Mouse (Mus musculus) heart, embryonic 14.5 days (tissue): ENCODE measurements around the gene Naa80. TPM values are rescaled to one million over a fixed set of nuclear protein-coding genes. Genes with fewer than 3 reads are reported as not detected.
"Not testable (repeated sequence)": the region's sequence is repeated elsewhere in the genome, so short reads cannot be mapped to it uniquely, and the experiment has no call there.

Source experiments
- ATAC-seq: fragments of 200-750 bp; cut with Nextera tagmentation; 2 replicates; pipeline ENCODE4 v1.8.0; 2017; ENCODE audit warnings: low read depth, moderate TSS enrichment; ENCODE audit not compliant: insufficient number of reproducible peaks, insufficient read depth, low FRiP score
- H3K27ac ChIP-seq, 2 experiments: fragments of 200-500 bp in 1 of 2; fragments of 300-500 bp in 1 of 2; sonication (generic) in 1 of 2; replicated peaks in 1 of 2; 2 replicates each; pipeline ENCODE4 v1.5.1; 2012 to 2014; ENCODE audit warnings: low read depth in 2 of 2, low read length in 2 of 2, control low read depth in 1 of 2, mild to moderate bottlenecking in 1 of 2, mixed read lengths in 1 of 2; ENCODE audit not compliant: control insufficient read depth in 1 of 2, insufficient read depth in 1 of 2
- H3K27me3 ChIP-seq: fragments of 300-500 bp; sonication (generic); 2 replicates; pipeline ENCODE4 v1.6.1; 2014; ENCODE audit warnings: mild to moderate bottlenecking, low read length, control low read depth; ENCODE audit not compliant: control insufficient read depth, insufficient read depth
- H3K36me3 ChIP-seq: fragments of 300-500 bp; sonication (generic); 2 replicates; pipeline ENCODE4 v1.6.1; 2014; ENCODE audit warnings: mild to moderate bottlenecking, control low read depth, low read length, mixed read lengths; ENCODE audit not compliant: control insufficient read depth, insufficient read depth
- H3K4me1 ChIP-seq, 2 experiments: fragments of 200-500 bp in 1 of 2; fragments of 300-500 bp in 1 of 2; sonication (generic) in 1 of 2; 2 replicates each; pipeline ENCODE4 v1.6.1; 2012 to 2014; ENCODE audit warnings: low read length in 2 of 2, control low read depth in 1 of 2, mixed read lengths in 1 of 2; ENCODE audit not compliant: control insufficient read depth in 2 of 2, insufficient read depth in 2 of 2
- H3K4me2 ChIP-seq: fragments of 300-500 bp; sonication (generic); 2 replicates; pipeline ENCODE4 v1.6.1; 2014; ENCODE audit warnings: mild to moderate bottlenecking, low read length
- H3K4me3 ChIP-seq, 2 experiments: fragments of 200-500 bp in 1 of 2; fragments of 300-500 bp in 1 of 2; sonication (generic) in 1 of 2; 2 replicates each; pipeline ENCODE4 v1.5.1; 2012 to 2014; ENCODE audit warnings: low read length in 2 of 2, mild to moderate bottlenecking in 2 of 2, control low read depth in 1 of 2, low read depth in 1 of 2, moderate library complexity in 1 of 2; ENCODE audit not compliant: control insufficient read depth in 1 of 2, insufficient read depth in 1 of 2
- H3K9ac ChIP-seq: fragments of 300-500 bp; sonication (generic); 2 replicates; pipeline ENCODE4 v1.6.1; 2014; ENCODE audit warnings: mild to moderate bottlenecking, low read length
- H3K9me3 ChIP-seq: fragments of 300-500 bp; sonication (generic); 2 replicates; pipeline ENCODE4 v1.6.1; 2016; ENCODE audit warnings: low read length, control low read depth; ENCODE audit not compliant: control insufficient read depth
- whole genome bisulfite sequencing: fragments of 180-500 bp; shearing (Covaris S2); extraction: QIAGEN DNeasy Blood & Tissue Kit; methylation state at CpG from one replicate; pipeline ENCODE4 v1.1.7; 2014; 5-methylcytosine and 5-hydroxymethylcytosine counted together
- polyA plus RNA-seq: library from polyadenylated mRNA; unstranded; fragments of >200 nt; fragmentation: Nextera tagmentation; extraction: Ambion mirVana; gene quantifications from 2 replicates; pipeline ENCODE4 v1.2.1, GENCODE M21; 2014

Naa80 gene
- polyA plus RNA-seq, 1 experiment from 2014 or later: 14.9 TPM

- Histone ChIP-seq H3K4me1 (peaks cover 22 to 42% of the 10 kb centered on the region in 2 experiments), H3K36me3 (peaks cover 44% of the 10 kb centered on the region), H3K4me2 (peak overlapping the region; percentile 96), H3K4me3 (peak overlapping the region; percentile 79 to 87), H3K27me3 (peaks cover 4% of the 10 kb centered on the region), H3K9me3 (no peaks in the 10 kb centered on the region), H3K27ac (peak overlapping the region; percentile 97 to 99), H3K9ac (peak overlapping the region; percentile 96)
- WGBS: 19% methylated on average over 2 of the region's 2 CpGs
- ATAC-seq: no peak
Observed at GRCm38 (mm10) chr9:107555701-107556100, 23.0 kb upstream of the Naa80 start.

- H3K4me3 ChIP-seq: peak overlapping the region; percentile 22 to 79
- no peak for ATAC-seq
- H3K4me2 ChIP-seq: peak overlapping the region; percentile 96
- peaks cover 17 to 36% of the 10 kb centered on the region in 2 experiments for H3K4me1 ChIP-seq
- 56% methylated on average over 3 of the region's 3 CpGs for WGBS
- H3K27me3 ChIP-seq: no peaks in the 10 kb centered on the region
- H3K36me3 ChIP-seq: peaks cover 50% of the 10 kb centered on the region
- H3K9ac ChIP-seq: peak overlapping the region; percentile 96
- H3K9me3 ChIP-seq: no peaks in the 10 kb centered on the region
- H3K27ac ChIP-seq: peak overlapping the region in 1 of 2 experiments; percentile 99; a peak in 1 of 4 replicates
Observed at GRCm38 (mm10) chr9:107556346-107556745, 22.3 kb upstream of the Naa80 start.

GRCm38 (mm10) chr9:107563029-107563581 lies 15.6 kb upstream of the Naa80 start, which contains the start of gene Tusc2:
TSS of gene Tusc2 (plus strand) at chr9:107563255.
- no peaks in the 10 kb centered on the region for H3K9me3 ChIP-seq
- H3K27ac ChIP-seq: peak within 1 kb of the TSS; percentile 34 to 69; a peak in 3 of 4 replicates
- peak within 1 kb of the TSS; percentile 86 for H3K9ac ChIP-seq
- peaks cover 71% of the 10 kb centered on the region for H3K36me3 ChIP-seq
- peak within 1 kb of the TSS; percentile 72 to 75 for H3K4me3 ChIP-seq
- H3K27me3 ChIP-seq: no peaks in the 10 kb centered on the region
- under 1% methylated on average over 46 of the region's 46 CpGs for WGBS
- H3K4me1 ChIP-seq: peaks cover 17 to 38% of the 10 kb centered on the region in 2 experiments
- peak within 1 kb of the TSS; percentile 88 for H3K4me2 ChIP-seq
- peak; percentile 83 for ATAC-seq

- H3K4me3 ChIP-seq, H3K9ac ChIP-seq, ATAC-seq, H3K27me3 ChIP-seq, H3K9me3 ChIP-seq: not testable (repeated sequence)
- WGBS: 47% methylated on average over 5 of the region's 5 CpGs
- H3K36me3 ChIP-seq: peaks cover 52% of the 10 kb centered on the region
- peak overlapping the region; percentile 21 for H3K4me2 ChIP-seq
- peak overlapping the region in 1 of 2 experiments; percentile 92; a peak in 2 of 4 replicates for H3K27ac ChIP-seq
- H3K4me1 ChIP-seq: peaks cover 27 to 50% of the 10 kb centered on the region in 2 experiments
Observed at GRCm38 (mm10) chr9:107565556-107565955, 13.1 kb upstream of the Naa80 start.

GRCm38 (mm10) chr9:107566041-107566709 lies 12.5 kb upstream of the Naa80 start:
- H3K4me1 ChIP-seq: peaks cover 33 to 56% of the 10 kb centered on the region in 2 experiments
- no peak overlapping the region for H3K4me3 ChIP-seq
- peak overlapping the region; percentile 75 to 92 for H3K27ac ChIP-seq
- H3K36me3 ChIP-seq: peaks cover 52% of the 10 kb centered on the region
- no peak for ATAC-seq
- no peaks in the 10 kb centered on the region for H3K9me3 ChIP-seq
- 46% methylated on average over 15 of the region's 15 CpGs for WGBS
- H3K9ac ChIP-seq: 0 out of 2 replicates have a peak overlapping the region, but pooled peaks have one; percentile 35
- peak overlapping the region; percentile 97 for H3K4me2 ChIP-seq
- H3K27me3 ChIP-seq: no peaks in the 10 kb centered on the region

GRCm38 (mm10) chr9:107566855-107567254 lies 11.8 kb upstream of the Naa80 start:
- H3K4me1 ChIP-seq: peaks cover 38 to 61% of the 10 kb centered on the region in 2 experiments
- ATAC-seq: peak; percentile 42; the same call in 1 of the 2 replicates
- peak overlapping the region; percentile 87 to 92 for H3K27ac ChIP-seq
- H3K4me2 ChIP-seq: peak overlapping the region; percentile 97
- H3K36me3 ChIP-seq: peaks cover 52% of the 10 kb centered on the region
- H3K9me3 ChIP-seq: no peaks in the 10 kb centered on the region
- H3K9ac ChIP-seq: no peak overlapping the region
- no peaks in the 10 kb centered on the region for H3K27me3 ChIP-seq
- WGBS: 54% methylated on average over 3 of the region's 3 CpGs
- no peak overlapping the region for H3K4me3 ChIP-seq

GRCm38 (mm10) chr9:107567702-107568319 lies 10.9 kb upstream of the Naa80 start, which contains the start of gene Hyal2:
TSS of gene Hyal2 (plus strand) at chr9:107567945.
- H3K9ac ChIP-seq: peak within 1 kb of the TSS; percentile 92
- peaks cover 38 to 61% of the 10 kb centered on the region in 2 experiments for H3K4me1 ChIP-seq
- H3K4me3 ChIP-seq: peak within 1 kb of the TSS; percentile 77 to 88
- WGBS: 8% methylated on average over 18 of the region's 18 CpGs
- no peaks in the 10 kb centered on the region for H3K27me3 ChIP-seq
- peak within 1 kb of the TSS; percentile 87 to 92 for H3K27ac ChIP-seq
- no peaks in the 10 kb centered on the region for H3K9me3 ChIP-seq
- H3K36me3 ChIP-seq: peaks cover 54% of the 10 kb centered on the region
- peak within 1 kb of the TSS; percentile 97 for H3K4me2 ChIP-seq
- no peak for ATAC-seq
